16 mouse cellular contexts compared by ENCODE assay signal in genomic region chr7:80004776-80005554, GRCm38 (mm10). TPM values are rescaled to one million over a fixed set of nuclear protein-coding genes. Genes with fewer than 3 reads are reported as not detected.
DNase-seq lines count a peak whose midpoint lies in the region; ATAC-seq lines count a peak whose summit lies in the region.
"Had no signal": no experiment of that assay in that cellular context is flagged by ENCODE, and none has a peak within 500 bp of the region (broad histone marks: within the 10 kb centered on the region; RNA-seq: fewer than 3 reads in every experiment).

No protein-coding gene starts in this region.

- H3K27me3 ChIP-seq in midbrain, embryonic 14.5 days (ENCODE audit: control insufficient read depth, insufficient read depth, low read length), result no peaks in the 10 kb centered on the region
- H3K27me3 ChIP-seq: CH12.LX; forebrain, embryonic 12.5 days; neural tube, embryonic 13.5 days had no signal

- no peaks in the 10 kb centered on the region for H3K36me3 ChIP-seq in midbrain, embryonic 14.5 days (ENCODE audit: control insufficient read depth, insufficient read depth, low read length)
- H3K36me3 ChIP-seq: forebrain, embryonic 12.5 days; midbrain, embryonic 10.5 days; neural tube, embryonic 13.5 days had no signal

- no peaks in the 10 kb centered on the region for H3K4me1 ChIP-seq in midbrain, embryonic 14.5 days (ENCODE audit: control insufficient read depth, insufficient read depth, low read length)
- H3K4me1 ChIP-seq: forebrain, embryonic 12.5 days; midbrain, embryonic 10.5 days; neural tube, embryonic 13.5 days had no signal

- no peak overlapping the region for H3K27ac ChIP-seq in midbrain, embryonic 14.5 days (replicated peaks; ENCODE audit: low read depth, low read length)
- H3K27ac ChIP-seq: forebrain, embryonic 12.5 days; midbrain, embryonic 10.5 days; neural tube, embryonic 13.5 days had no signal

- H3K4me3 ChIP-seq in midbrain, embryonic 14.5 days (replicated peaks; ENCODE audit: low read depth, low read length), result no peak overlapping the region
- H3K4me3 ChIP-seq: forebrain, embryonic 12.5 days; midbrain, embryonic 10.5 days; neural tube, embryonic 13.5 days had no signal

- peak; percentile 45 for DNase-seq in adrenal gland, postnatal 14 days
- DNase-seq in adrenal gland, postnatal 36 days, result no peak
- DNase-seq in heart, postnatal 4 days, result peak; percentile 20
- DNase-seq in heart, adult 11 months, result no peak
- DNase-seq in urinary bladder, postnatal 14 days (ENCODE audit: low spot score), result peak; percentile 55
- no peak for DNase-seq in urinary bladder, adult 2 months (ENCODE audit: low spot score)
- no peak for DNase-seq in adipocyte (ENCODE audit: low spot score)
- no peak for DNase-seq in midbrain, embryonic 14.5 days
- DNase-seq: gastrocnemius, postnatal 10 days; layer of hippocampus, postnatal 36 days; spleen, adult 18-20 months; thymus, postnatal 25 days had no signal

- no peak overlapping the region for H3K9ac ChIP-seq in midbrain, embryonic 14.5 days (replicated peaks; ENCODE audit: low read length)
- H3K9ac ChIP-seq: forebrain, embryonic 12.5 days; neural tube, embryonic 13.5 days had no signal

- 59% methylated on average over 19 of the region's 20 CpGs for WGBS in midbrain, embryonic 14.5 days

- no peak overlapping the region for H3K4me2 ChIP-seq in midbrain, embryonic 14.5 days (ENCODE audit: low read length)
- H3K4me2 ChIP-seq: forebrain, embryonic 12.5 days; neural tube, embryonic 13.5 days had no signal

- ATAC-seq in midbrain, embryonic 14.5 days (ENCODE audit: low FRiP score, low TSS enrichment), result no peak

- H3K9me3 ChIP-seq in midbrain, embryonic 14.5 days (ENCODE audit: control insufficient read depth, low read length), result no peaks in the 10 kb centered on the region
- H3K9me3 ChIP-seq: forebrain, embryonic 12.5 days; midbrain, embryonic 10.5 days; neural tube, embryonic 13.5 days had no signal

RNA-seq across cellular contexts. Expression of gene Zfp710, which starts 19.6 kb away (rescaled TPM):
- total RNA-seq in adrenal gland, postnatal 14 days (2021), result 21.3 and 25.6 TPM in 2 replicates
- 10 to 100 TPM; 14.2 to 15.5 TPM for total RNA-seq in adrenal gland, postnatal 36 days (2021)
- 10 to 100 TPM; 20.3 to 20.7 TPM for total RNA-seq in heart, postnatal 4 days (2021)
- polyA plus RNA-seq in urinary bladder, adult 2 months (2012; rRNA removed), result 15.6 and 18.8 TPM in 2 replicates
- 17.0 and 17.7 TPM in 2 replicates for polyA plus RNA-seq in midbrain, embryonic 14.5 days (2014; fragmentation: Nextera tagmentation; extraction: Ambion mirVana)

Comparison
In these comparisons a context has a peak if more than half of its experiments do, and no peak if none do; other contexts are left out.
1. DNase-seq: peak in adrenal gland, postnatal 14 days (single experiment), heart, postnatal 4 days (single experiment) and urinary bladder, postnatal 14 days (single experiment); none in adrenal gland, postnatal 36 days (0 of 2), heart, adult 11 months (single experiment), urinary bladder, adult 2 months (single experiment), adipocyte (single experiment) and midbrain, embryonic 14.5 days (single experiment).